ENCODE assay signal across 15 mouse cellular contexts in genomic region chr3:16853992-16854391, GRCm38 (mm10).
A peak's percentile ranks its signal among the peaks of the same experiment; 100 is the strongest.
DNase-seq lines count a peak whose midpoint lies in the region; ATAC-seq lines count a peak whose summit lies in the region.
"Had no signal": no experiment of that assay in that cellular context is flagged by ENCODE, and none has a peak within 500 bp of the region (broad histone marks: within the 10 kb centered on the region; RNA-seq: fewer than 3 reads in every experiment).

No protein-coding gene starts in this region.

- 47% methylated on average over 5 of the region's 5 CpGs for WGBS in neural tube, embryonic 11.5 days
- 27% methylated on average over 5 of the region's 5 CpGs for WGBS in midbrain, embryonic 14.5 days

- no peak overlapping the region for H3K4me2 ChIP-seq in neural tube, embryonic 11.5 days (ENCODE audit: low read depth)
- peak overlapping the region; percentile 24; the same call in 1 of the 2 replicates for H3K4me2 ChIP-seq in midbrain, embryonic 14.5 days (ENCODE audit: low read length)
- H3K4me2 ChIP-seq: liver, embryonic 13.5 days had no signal

- H3K27me3 ChIP-seq in neural tube, embryonic 11.5 days (ENCODE audit: control insufficient read depth, insufficient read depth, low read length), result no peaks in the 10 kb centered on the region
- no peaks in the 10 kb centered on the region for H3K27me3 ChIP-seq in midbrain, embryonic 14.5 days (ENCODE audit: control insufficient read depth, insufficient read depth, low read length)
- H3K27me3 ChIP-seq: liver, embryonic 13.5 days had no signal

- no peak overlapping the region for H3K9ac ChIP-seq in neural tube, embryonic 11.5 days (ENCODE audit: low read length)
- H3K9ac ChIP-seq in midbrain, embryonic 14.5 days (replicated peaks; ENCODE audit: low read length), result 0 out of 2 replicates have a peak overlapping the region, but pooled peaks have one; percentile 0
- H3K9ac ChIP-seq: liver, embryonic 13.5 days had no signal

- H3K4me1 ChIP-seq in neural tube, embryonic 11.5 days (ENCODE audit: control insufficient read depth, insufficient read depth, low read length), result peaks cover under 1% of the 10 kb centered on the region; the same call in 1 of the 2 replicates
- H3K4me1 ChIP-seq in midbrain, embryonic 14.5 days (ENCODE audit: control insufficient read depth, insufficient read depth, low read length), result peaks cover 29% of the 10 kb centered on the region
- H3K4me1 ChIP-seq: liver, embryonic 13.5 days had no signal

- H3K27ac ChIP-seq in neural tube, embryonic 11.5 days (ENCODE audit: low read depth, low read length), result peak overlapping the region; percentile 67; the same call in 1 of the 2 replicates
- peak overlapping the region; percentile 86 for H3K27ac ChIP-seq in midbrain, embryonic 14.5 days (replicated peaks; ENCODE audit: low read depth, low read length)
- H3K27ac ChIP-seq: liver, embryonic 13.5 days had no signal

- H3K4me3 ChIP-seq in neural tube, embryonic 11.5 days (ENCODE audit: low read depth, low read length), result no peak overlapping the region
- no peak overlapping the region for H3K4me3 ChIP-seq in midbrain, embryonic 14.5 days (replicated peaks; ENCODE audit: low read depth, low read length)
- H3K4me3 ChIP-seq: liver, embryonic 13.5 days had no signal

- no peaks in the 10 kb centered on the region for H3K9me3 ChIP-seq in neural tube, embryonic 11.5 days (ENCODE audit: control insufficient read depth, low read length)
- H3K9me3 ChIP-seq in midbrain, embryonic 14.5 days (ENCODE audit: control insufficient read depth, low read length), result no peaks in the 10 kb centered on the region
- H3K9me3 ChIP-seq: liver, embryonic 13.5 days had no signal

- ATAC-seq in neural tube, embryonic 11.5 days (ENCODE audit: insufficient read depth, low FRiP score, low TSS enrichment), result peak; percentile 80
- peak; percentile 85 for ATAC-seq in midbrain, embryonic 14.5 days (ENCODE audit: low FRiP score, low TSS enrichment)
- ATAC-seq: Patski had no signal

- DNase-seq in adrenal gland, adult 2 months, result peak; percentile 6
- no peak for DNase-seq in adrenal gland, postnatal 10 days
- DNase-seq in neural tube, embryonic 11.5 days (ENCODE audit: low spot score), result peak; percentile 48
- DNase-seq in neural tube, embryonic 10.5 days (ENCODE audit: extremely low spot score, low spot score), result no peak
- peak; percentile 74 for DNase-seq in midbrain, embryonic 14.5 days
- DNase-seq in retina, postnatal 7 days (ENCODE audit: low read depth, low spot score), result peak; percentile 13
- DNase-seq in left cerebral cortex, adult 8-10 months (ENCODE audit: low spot score in 2 of 2), result no peak
- no peak for DNase-seq in cerebellum, postnatal 25 days
- DNase-seq: adrenal gland, postnatal 25 days; cerebellum, adult 18-20 months; heart, postnatal 10 days; kidney, adult 8-10 months; liver, embryonic 13.5 days; lung, postnatal 10 days had no signal

- H3K36me3 ChIP-seq in neural tube, embryonic 11.5 days (ENCODE audit: control insufficient read depth, insufficient read depth, low read length), result no peaks in the 10 kb centered on the region
- no peaks in the 10 kb centered on the region for H3K36me3 ChIP-seq in midbrain, embryonic 14.5 days (ENCODE audit: control insufficient read depth, insufficient read depth, low read length)
- H3K36me3 ChIP-seq: liver, embryonic 13.5 days had no signal

Comparison
In these comparisons a context has a peak if more than half of its experiments do, and no peak if none do; other contexts are left out.
1. DNase-seq: peak in adrenal gland, adult 2 months (single experiment), neural tube, embryonic 11.5 days (single experiment), midbrain, embryonic 14.5 days (single experiment) and retina, postnatal 7 days (single experiment); none in adrenal gland, postnatal 10 days (single experiment), neural tube, embryonic 10.5 days (single experiment), left cerebral cortex, adult 8-10 months (0 of 2) and cerebellum, postnatal 25 days (0 of 2).